Comparison of ENCODE assay signal across 10 mouse cellular contexts in genomic region chr9:45877928-45878327, GRCm38 (mm10). TPM values are rescaled to one million over a fixed set of nuclear protein-coding genes. Genes with fewer than 3 reads are reported as not detected.
A peak's percentile ranks its signal among the peaks of the same experiment; 100 is the strongest.
DNase-seq lines count a peak whose midpoint lies in the region; ATAC-seq and TF ChIP-seq lines count a peak whose summit lies in the region.
"Had no signal": no experiment of that assay in that cellular context is flagged by ENCODE, and none has a peak within 500 bp of the region (broad histone marks: within the 10 kb centered on the region; RNA-seq: fewer than 3 reads in every experiment).

No protein-coding gene starts in this region.

- ATAC-seq in hindbrain, postnatal 0 days: no peak
- ATAC-seq in hindbrain, embryonic 14.5 days (ENCODE audit: low FRiP score): no peak
- ATAC-seq: forebrain, embryonic 13.5 days had no signal

- TF ChIP-seq RAD21 in CH12.LX (IDR thresholded peaks at IDR 0.05; ENCODE audit: low read depth, low read length): peak; percentile 30

- no peaks in the 10 kb centered on the region; the same call in 1 of the 2 replicates for H3K79me2 ChIP-seq in CH12.LX (replicated peaks; ENCODE audit: control insufficient read depth, extremely low read depth, insufficient read depth, poor library complexity, severe bottlenecking)

- H3K9ac ChIP-seq in hindbrain, postnatal 0 days (replicated peaks; ENCODE audit: low read length): no peak overlapping the region
- H3K9ac ChIP-seq in hindbrain, embryonic 14.5 days: no peak overlapping the region
- no peak overlapping the region for H3K9ac ChIP-seq in CH12.LX (ENCODE audit: insufficient read depth, low read depth)
- H3K9ac ChIP-seq: forebrain, embryonic 13.5 days; limb, embryonic 12.5 days had no signal

- peaks cover 31% of the 10 kb centered on the region for H3K36me3 ChIP-seq in hindbrain, postnatal 0 days (ENCODE audit: insufficient read depth, low read length)
- H3K36me3 ChIP-seq in hindbrain, embryonic 14.5 days (replicated peaks; ENCODE audit: control insufficient read depth, insufficient read depth): peaks cover 90% of the 10 kb centered on the region
- peaks cover 6 to 64% of the 10 kb centered on the region in 2 experiments for H3K36me3 ChIP-seq in CH12.LX (replicated peaks in 1 of 2; ENCODE audit: control insufficient read depth in 1 of 2, insufficient read depth in 1 of 2, low read length in 1 of 2)
- peaks cover 87% of the 10 kb centered on the region for H3K36me3 ChIP-seq in forebrain, embryonic 10.5 days (replicated peaks)

- no peaks in the 10 kb centered on the region for H3K4me1 ChIP-seq in hindbrain, postnatal 0 days (ENCODE audit: insufficient read depth, low read length)
- H3K4me1 ChIP-seq in hindbrain, embryonic 14.5 days (replicated peaks; ENCODE audit: control insufficient read depth, insufficient read depth, low read length): no peaks in the 10 kb centered on the region
- H3K4me1 ChIP-seq in CH12.LX (ENCODE audit: control insufficient read depth in 1 of 2, insufficient read depth in 2 of 2): no peaks in the 10 kb centered on the region
- no peaks in the 10 kb centered on the region for H3K4me1 ChIP-seq in forebrain, embryonic 10.5 days
- H3K4me1 ChIP-seq: forebrain, embryonic 13.5 days; limb, embryonic 12.5 days had no signal

- dilution Hi-C loops in CH12.LX (cut with MboI; ENCODE audit: extremely low pct_ligation_motif_present, extremely low pct_unique_long_range_greater_than_20kb, low sequenced_read_pairs): no loop called here

- DNase-seq in hindbrain, postnatal 0 days (ENCODE audit: low spot score): peak; percentile 70
- DNase-seq in hindbrain, embryonic 14.5 days (ENCODE audit: low spot score): no peak
- DNase-seq in CH12.LX (ENCODE audit: extremely low read depth) (peak; percentile 3), adipocyte (ENCODE audit: low spot score) (peak; percentile 61)
- DNase-seq in kidney, postnatal 4 days: peak; percentile 60 to 67
- DNase-seq in cerebellum, adult 9-11 months: no peak
- no peak for DNase-seq in left cerebral cortex, adult 18-20 months (ENCODE audit: low spot score in 2 of 2)
- DNase-seq in forebrain, embryonic 10.5 days (ENCODE audit: extremely low spot score, low spot score): no peak

- H3K27me3 ChIP-seq in hindbrain, postnatal 0 days (ENCODE audit: insufficient read depth, low read length): no peaks in the 10 kb centered on the region
- H3K27me3 ChIP-seq in hindbrain, embryonic 14.5 days (ENCODE audit: control insufficient read depth, insufficient read depth, low read length): no peaks in the 10 kb centered on the region
- no peaks in the 10 kb centered on the region for H3K27me3 ChIP-seq in CH12.LX (replicated peaks)
- no peaks in the 10 kb centered on the region for H3K27me3 ChIP-seq in forebrain, embryonic 10.5 days (ENCODE audit: poor library complexity, severe bottlenecking)
- H3K27me3 ChIP-seq: forebrain, embryonic 13.5 days; limb, embryonic 12.5 days had no signal

- WGBS in hindbrain, postnatal 0 days: 66% methylated on average over 2 of the region's 2 CpGs
- 75% methylated on average over 2 of the region's 2 CpGs for WGBS in hindbrain, embryonic 14.5 days
- 92% methylated on average over 2 of the region's 2 CpGs for WGBS in forebrain, embryonic 10.5 days

- no peak overlapping the region for H3K4me2 ChIP-seq in hindbrain, postnatal 0 days (ENCODE audit: low read depth, low read length)
- no peak overlapping the region for H3K4me2 ChIP-seq in hindbrain, embryonic 14.5 days (replicated peaks)
- H3K4me2 ChIP-seq in CH12.LX (ENCODE audit: insufficient read depth, low read depth, poor library complexity, severe bottlenecking): no peak overlapping the region
- H3K4me2 ChIP-seq: forebrain, embryonic 13.5 days; limb, embryonic 12.5 days had no signal

- 0 out of 2 replicates have a peak, but pooled peaks have one; percentile 14 for TF ChIP-seq CTCF in hindbrain, postnatal 0 days (IDR thresholded peaks at IDR 0.05; ENCODE audit: low read depth)
- peak in 1 of 2 experiments; percentile 41; a peak in 2 of 4 replicates for TF ChIP-seq CTCF in CH12.LX (conservative IDR thresholded peaks at IDR 0.05 in 1 of 2, IDR thresholded peaks at IDR 0.05 in 1 of 2; ENCODE audit: low read depth in 2 of 2, low read length in 2 of 2)

- no peak for TF ChIP-seq POLR2A in CH12.LX (IDR thresholded peaks at IDR 0.05; ENCODE audit: low read depth, low read length)

- H3K9me3 ChIP-seq in hindbrain, postnatal 0 days (ENCODE audit: low read length): no peaks in the 10 kb centered on the region
- no peaks in the 10 kb centered on the region for H3K9me3 ChIP-seq in hindbrain, embryonic 14.5 days (ENCODE audit: control insufficient read depth, low read length)
- no peaks in the 10 kb centered on the region for H3K9me3 ChIP-seq in CH12.LX (replicated peaks; ENCODE audit: low read length)
- H3K9me3 ChIP-seq in forebrain, embryonic 10.5 days: no peaks in the 10 kb centered on the region
- H3K9me3 ChIP-seq: forebrain, embryonic 13.5 days; limb, embryonic 12.5 days had no signal

- no peak for TF ChIP-seq EP300 in CH12.LX (IDR thresholded peaks at IDR 0.05; ENCODE audit: low read length)

- in situ Hi-C loops in CH12.LX (cut with MboI; ENCODE audit: low pct_ligation_motif_present, low pct_unique_long_range_greater_than_20kb, low sequenced_read_pairs): no loop called here

- H3K4me3 ChIP-seq in hindbrain, postnatal 0 days (ENCODE audit: low read length): no peak overlapping the region
- H3K4me3 ChIP-seq in hindbrain, embryonic 14.5 days (replicated peaks; ENCODE audit: low read length): no peak overlapping the region
- no peak overlapping the region for H3K4me3 ChIP-seq in CH12.LX (replicated peaks in 1 of 3; ENCODE audit: low read depth in 2 of 3, low read length in 2 of 3, poor library complexity in 1 of 3)
- no peak overlapping the region for H3K4me3 ChIP-seq in forebrain, embryonic 10.5 days
- H3K4me3 ChIP-seq: forebrain, embryonic 13.5 days; limb, embryonic 12.5 days had no signal

- no peak overlapping the region for H3K27ac ChIP-seq in hindbrain, postnatal 0 days
- H3K27ac ChIP-seq in hindbrain, embryonic 14.5 days: no peak overlapping the region
- no peak overlapping the region for H3K27ac ChIP-seq in CH12.LX (ENCODE audit: insufficient read depth, low read depth)
- no peak overlapping the region for H3K27ac ChIP-seq in forebrain, embryonic 10.5 days
- H3K27ac ChIP-seq: forebrain, embryonic 13.5 days; limb, embryonic 12.5 days had no signal

TF ChIP-seq in CH12.LX, 34 proteins besides CTCF, POLR2A, EP300 and RAD21 (continues in another document):
- TF ChIP-seq ZKSCAN1 (IDR thresholded peaks at IDR 0.05; ENCODE audit: borderline replicate concordance, low read depth, low read length): no peak
- TF ChIP-seq HCFC1 (IDR thresholded peaks at IDR 0.05; ENCODE audit: low read depth, low read length): no peak
- TF ChIP-seq CHD2 (IDR thresholded peaks at IDR 0.05; ENCODE audit: low read length): no peak

RNA-seq across cellular contexts. Expression of gene Pcsk7, which starts 28.4 kb away (rescaled TPM):
- 23.5 and 33.9 TPM in 2 replicates for total RNA-seq in hindbrain, postnatal 0 days (2014; rRNA removed)
- polyA plus RNA-seq in hindbrain, postnatal 0 days (2015; fragmentation: Nextera tagmentation; extraction: Ambion mirVana): 18.1 and 22.1 TPM in 2 replicates
- 15.0 and 17.7 TPM in 2 replicates for polyA plus RNA-seq in hindbrain, embryonic 14.5 days (2014; fragmentation: Nextera tagmentation; extraction: Ambion mirVana)
- total RNA-seq in CH12.LX (2012; rRNA removed) (18.5 and 21.2 TPM in 2 replicates), CH12.LX (2014; rRNA removed) (16.5 and 20.9 TPM in 2 replicates)
- 15.5 and 17.9 TPM in 2 replicates for polyA plus RNA-seq in CH12.LX (2012; ENCODE audit: insufficient read length, low read depth)
- 10 to 100 TPM; 21.3 to 21.6 TPM for total RNA-seq in left cerebral cortex, adult 18-20 months (2021)
- 17.8 TPM in 2 replicates for polyA plus RNA-seq in forebrain, embryonic 10.5 days (2016; fragmentation: Nextera tagmentation; extraction: Ambion mirVana)

RNA-seq across cellular contexts. Expression of gene Rnf214, which starts 28.8 kb away (rescaled TPM):
- total RNA-seq in hindbrain, postnatal 0 days (2014; rRNA removed): 51.9 and 55.4 TPM in 2 replicates
- 70.3 and 77.7 TPM in 2 replicates for polyA plus RNA-seq in hindbrain, postnatal 0 days (2015; fragmentation: Nextera tagmentation; extraction: Ambion mirVana)
- 107 and 109 TPM in 2 replicates for polyA plus RNA-seq in hindbrain, embryonic 14.5 days (2014; fragmentation: Nextera tagmentation; extraction: Ambion mirVana)
- total RNA-seq in CH12.LX (2012; rRNA removed) (9.4 and 9.7 TPM in 2 replicates), CH12.LX (2014; rRNA removed) (4.4 and 5.3 TPM in 2 replicates)
- 16.1 and 19.4 TPM in 2 replicates for polyA plus RNA-seq in CH12.LX (2012; ENCODE audit: insufficient read length, low read depth)
- total RNA-seq in left cerebral cortex, adult 18-20 months (2021): 10 to 100 TPM; 74.5 to 76.5 TPM
- 57.9 and 65.5 TPM in 2 replicates for polyA plus RNA-seq in forebrain, embryonic 10.5 days (2016; fragmentation: Nextera tagmentation; extraction: Ambion mirVana)

RNA-seq across cellular contexts. Expression of gene Bace1, which starts 39.5 kb away (rescaled TPM):
- total RNA-seq in hindbrain, postnatal 0 days (2014; rRNA removed): 77.0 and 92.0 TPM in 2 replicates
- polyA plus RNA-seq in hindbrain, postnatal 0 days (2015; fragmentation: Nextera tagmentation; extraction: Ambion mirVana): 39.3 TPM in 2 replicates
- 46.0 and 50.3 TPM in 2 replicates for polyA plus RNA-seq in hindbrain, embryonic 14.5 days (2014; fragmentation: Nextera tagmentation; extraction: Ambion mirVana)
- total RNA-seq in CH12.LX (2012; rRNA removed) (0.30 and 0.34 TPM in 2 replicates), CH12.LX (2014; rRNA removed) (not detected in 2 replicates)
- 1.5 and 1.8 TPM in 2 replicates for polyA plus RNA-seq in CH12.LX (2012; ENCODE audit: insufficient read length, low read depth)
- 10 to 100 TPM; 79.2 to 88.8 TPM for total RNA-seq in left cerebral cortex, adult 18-20 months (2021)
- 18.5 and 20.7 TPM in 2 replicates for polyA plus RNA-seq in forebrain, embryonic 10.5 days (2016; fragmentation: Nextera tagmentation; extraction: Ambion mirVana)

RNA-seq across cellular contexts. Expression of gene Cep164, which starts 49.4 kb away (rescaled TPM):
- 13.7 and 24.6 TPM in 2 replicates for total RNA-seq in hindbrain, postnatal 0 days (2014; rRNA removed)
- polyA plus RNA-seq in hindbrain, postnatal 0 days (2015; fragmentation: Nextera tagmentation; extraction: Ambion mirVana): 14.2 and 14.3 TPM in 2 replicates
- 8.9 and 11.5 TPM in 2 replicates for polyA plus RNA-seq in hindbrain, embryonic 14.5 days (2014; fragmentation: Nextera tagmentation; extraction: Ambion mirVana)
- total RNA-seq in CH12.LX (2012; rRNA removed): 18.1 and 22.7 TPM in 2 replicates
- 14.2 and 14.8 TPM in 2 replicates for total RNA-seq in CH12.LX (2014; rRNA removed)
- 21.7 and 22.6 TPM in 2 replicates for polyA plus RNA-seq in CH12.LX (2012; ENCODE audit: insufficient read length, low read depth)
- total RNA-seq in left cerebral cortex, adult 18-20 months (2021): 10 to 100 TPM; 12.1 to 13.4 TPM
- 19.3 and 20.4 TPM in 2 replicates for polyA plus RNA-seq in forebrain, embryonic 10.5 days (2016; fragmentation: Nextera tagmentation; extraction: Ambion mirVana)

RNA-seq across cellular contexts. Expression of gene Tagln, which starts 57.9 kb away (rescaled TPM):
- 4.4 and 5.2 TPM in 2 replicates for total RNA-seq in hindbrain, postnatal 0 days (2014; rRNA removed)
- polyA plus RNA-seq in hindbrain, postnatal 0 days (2015; fragmentation: Nextera tagmentation; extraction: Ambion mirVana): 3.5 and 4.0 TPM in 2 replicates
- polyA plus RNA-seq in hindbrain, embryonic 14.5 days (2014; fragmentation: Nextera tagmentation; extraction: Ambion mirVana): 10.3 and 10.5 TPM in 2 replicates
- total RNA-seq in CH12.LX (2012; rRNA removed) (0.46 and 0.59 TPM in 2 replicates), CH12.LX (2014; rRNA removed) (0.28 TPM in 1 of 2 replicates, not detected in the other)
- polyA plus RNA-seq in CH12.LX (2012; ENCODE audit: insufficient read length, low read depth): 1.6 and 2.3 TPM in 2 replicates
- total RNA-seq in left cerebral cortex, adult 18-20 months (2021): 1 to 10 TPM; 8.5 to 9.9 TPM
- 18.6 and 20.7 TPM in 2 replicates for polyA plus RNA-seq in forebrain, embryonic 10.5 days (2016; fragmentation: Nextera tagmentation; extraction: Ambion mirVana)

Comparison
In these comparisons a context has a peak if more than half of its experiments do, and no peak if none do; other contexts are left out.
1. DNase-seq: peak in hindbrain, postnatal 0 days (single experiment), CH12.LX (single experiment), adipocyte (single experiment) and kidney, postnatal 4 days (2 of 2); none in hindbrain, embryonic 14.5 days (single experiment), cerebellum, adult 9-11 months (single experiment), left cerebral cortex, adult 18-20 months (0 of 2) and forebrain, embryonic 10.5 days (single experiment).